Mouse (Mus musculus) effector memory CD4-positive, alpha-beta T cell, adult 5 months (primary cell): ENCODE data around the gene Abi1. TPM values are rescaled to one million over a fixed set of nuclear protein-coding genes. Genes with fewer than 3 reads are reported as not detected.

ENCODE experiments used
- polyA plus RNA-seq: library from polyadenylated mRNA; unstranded; fragments of 100-300 nt; shearing (Covaris generic); gene quantifications from one replicate; pipeline ENCODE4 v1.2.1, GENCODE M21; 2017

Gene Abi1
- 155 TPM for polyA plus RNA-seq

GRCm38 (mm10) chr2:23040001-23040646, at the start of gene Abi1:
Gene Abi1, minus strand, starts transcription at chr2:23040241.

GRCm38 (mm10) chr2:23067552-23068369, 27.7 kb upstream of the Abi1 start, which contains the start of gene Acbd5:
Gene Acbd5, plus strand, starts transcription at chr2:23068167.

GRCm38 (mm10) chr2:22895282-22896273, 144.5 kb downstream of the Abi1 start, which contains the start of gene Pdss1:
Gene Pdss1, plus strand, starts transcription at chr2:22895522.

Other genes with a start within 250 kb of the Abi1 start
- gene Pdss1, start 144.7 kb downstream of the Abi1 start, polyA plus RNA-seq: 7.3 TPM
- 60.6 TPM for gene Acbd5, start 27.9 kb upstream of the Abi1 start, polyA plus RNA-seq
- 0.42 TPM for gene Mastl, start 115.8 kb upstream of the Abi1 start, polyA plus RNA-seq
- 58.3 TPM for gene Yme1l1, start 116.1 kb upstream of the Abi1 start, polyA plus RNA-seq
- not detected for gene 4931423N10Rik, start 167.2 kb upstream of the Abi1 start, polyA plus RNA-seq